Mouse (Mus musculus): Measurements from ENCODE around the gene Nup62. TPM values are rescaled to one million over a fixed set of nuclear protein-coding genes. Genes with fewer than 3 reads are reported as not detected.

The Nup62 gene
- polyA plus RNA-seq (2014; fragmentation: Nextera tagmentation; extraction: Ambion mirVana), result 65.8 and 68.9 TPM in 2 replicates

GRCm38 (mm10) chr7:44815721-44816469 lies at the start of gene Nup62, which contains the start of gene Il4i1:
Nup62 (plus strand) TSS chr7:44816088.
Il4i1 (plus strand) TSS chr7:44816387.
- DNase-seq, result peak; percentile 99
- WGBS, result under 1% methylated on average over 60 of the region's 62 CpGs
- Histone ChIP-seq H3K9ac (peak within 1 kb of the TSS; percentile 98), H3K4me1 (ENCODE audit: insufficient read depth) (peaks cover 14% of the 10 kb centered on the region), H3K9me3 (ENCODE audit: low read depth, low read length) (no peaks in the 10 kb centered on the region), H3K4me3 (ENCODE audit: low read depth, low read length) (peak within 1 kb of the TSS; percentile 88), H3K27me3 (ENCODE audit: insufficient read depth, low read length) (no peaks in the 10 kb centered on the region), H3K36me3 (ENCODE audit: insufficient read depth) (peaks cover 38% of the 10 kb centered on the region), H3K27ac (ENCODE audit: low read depth) (peak within 1 kb of the TSS; percentile 99), H3K4me2 (peak within 1 kb of the TSS; percentile 89)
- no peak for TF ChIP-seq CTCF (IDR thresholded peaks at IDR 0.05; ENCODE audit: low read depth)
- ATAC-seq (ENCODE audit: insufficient read depth), result peak; percentile 96

- WGBS, result 75% methylated on average over 5 of the region's 5 CpGs
- peaks cover 66% of the 10 kb centered on the region for H3K36me3 ChIP-seq (ENCODE audit: insufficient read depth)
- no peaks in the 10 kb centered on the region for H3K27me3 ChIP-seq (ENCODE audit: insufficient read depth, low read length)
- H3K4me1 ChIP-seq (ENCODE audit: insufficient read depth), result no peaks in the 10 kb centered on the region
- no peak overlapping the region for H3K9ac ChIP-seq
- ATAC-seq (ENCODE audit: insufficient read depth), result no peak
- H3K4me2 ChIP-seq, result no peak overlapping the region
- no peak overlapping the region for H3K27ac ChIP-seq (ENCODE audit: low read depth)
- no peaks in the 10 kb centered on the region for H3K9me3 ChIP-seq (ENCODE audit: low read depth, low read length)
- TF ChIP-seq CTCF (IDR thresholded peaks at IDR 0.05; ENCODE audit: low read depth), result no peak
- no peak overlapping the region for H3K4me3 ChIP-seq (ENCODE audit: low read depth, low read length)
- DNase-seq, result no peak
Measured at GRCm38 (mm10) chr7:44768129-44768528, 47.8 kb upstream of the Nup62 start.

GRCm38 (mm10) chr7:44770046-44770578 lies 45.8 kb upstream of the Nup62 start:
- no peaks in the 10 kb centered on the region for H3K9me3 ChIP-seq (ENCODE audit: low read depth, low read length)
- H3K36me3 ChIP-seq (ENCODE audit: insufficient read depth), result peaks cover 54% of the 10 kb centered on the region
- H3K4me3 ChIP-seq (ENCODE audit: low read depth, low read length), result no peak overlapping the region
- H3K9ac ChIP-seq, result no peak overlapping the region
- no peaks in the 10 kb centered on the region for H3K27me3 ChIP-seq (ENCODE audit: insufficient read depth, low read length)
- DNase-seq (peak; percentile 96), ATAC-seq (ENCODE audit: insufficient read depth) (peak; percentile 41; the same call in 1 of the 2 replicates)
- H3K4me1 ChIP-seq (ENCODE audit: insufficient read depth), result no peaks in the 10 kb centered on the region
- TF ChIP-seq CTCF (IDR thresholded peaks at IDR 0.05; ENCODE audit: low read depth), result peak; percentile 10; the same call in 1 of the 2 replicates
- H3K4me2 ChIP-seq, result no peak overlapping the region
- H3K27ac ChIP-seq (ENCODE audit: low read depth), result no peak overlapping the region
- WGBS, result 10% methylated on average over 6 of the region's 6 CpGs

GRCm38 (mm10) chr7:44772591-44773204 lies 43.2 kb upstream of the Nup62 start:
- DNase-seq, result no peak
- ATAC-seq (ENCODE audit: insufficient read depth), result no peak
- H3K36me3 ChIP-seq (ENCODE audit: insufficient read depth), result peaks cover 49% of the 10 kb centered on the region
- TF ChIP-seq CTCF (IDR thresholded peaks at IDR 0.05; ENCODE audit: low read depth), result no peak
- H3K27me3 ChIP-seq (ENCODE audit: insufficient read depth, low read length), result no peaks in the 10 kb centered on the region
- H3K9ac ChIP-seq, result no peak overlapping the region
- 87% methylated on average over 8 of the region's 8 CpGs for WGBS
- H3K4me3 ChIP-seq (ENCODE audit: low read depth, low read length), result no peak overlapping the region
- H3K4me1 ChIP-seq (ENCODE audit: insufficient read depth), result no peaks in the 10 kb centered on the region
- no peak overlapping the region for H3K27ac ChIP-seq (ENCODE audit: low read depth)
- H3K9me3 ChIP-seq (ENCODE audit: low read depth, low read length), result no peaks in the 10 kb centered on the region
- no peak overlapping the region for H3K4me2 ChIP-seq

GRCm38 (mm10) chr7:44776849-44777498 lies 38.9 kb upstream of the Nup62 start:
- 79% methylated on average over 9 of the region's 9 CpGs for WGBS
- no peak for ATAC-seq (ENCODE audit: insufficient read depth)
- no peak overlapping the region for H3K4me3 ChIP-seq (ENCODE audit: low read depth, low read length)
- no peak for DNase-seq
- H3K27me3 ChIP-seq (ENCODE audit: insufficient read depth, low read length), result no peaks in the 10 kb centered on the region
- H3K27ac ChIP-seq (ENCODE audit: low read depth), result no peak overlapping the region
- peaks cover 18% of the 10 kb centered on the region for H3K36me3 ChIP-seq (ENCODE audit: insufficient read depth)
- no peaks in the 10 kb centered on the region for H3K4me1 ChIP-seq (ENCODE audit: insufficient read depth)
- TF ChIP-seq CTCF (IDR thresholded peaks at IDR 0.05; ENCODE audit: low read depth), result no peak
- no peak overlapping the region for H3K4me2 ChIP-seq
- H3K9ac ChIP-seq, result no peak overlapping the region
- H3K9me3 ChIP-seq (ENCODE audit: low read depth, low read length), result no peaks in the 10 kb centered on the region

- Histone ChIP-seq H3K27ac (ENCODE audit: low read depth) (no peak overlapping the region), H3K4me1 (ENCODE audit: insufficient read depth) (no peaks in the 10 kb centered on the region), H3K27me3 (ENCODE audit: insufficient read depth, low read length) (no peaks in the 10 kb centered on the region), H3K4me3 (ENCODE audit: low read depth, low read length) (no peak overlapping the region), H3K4me2 (no peak overlapping the region), H3K9ac (no peak overlapping the region), H3K36me3 (ENCODE audit: insufficient read depth) (peaks cover 15% of the 10 kb centered on the region), H3K9me3 (ENCODE audit: low read depth, low read length) (no peaks in the 10 kb centered on the region)
- ATAC-seq (ENCODE audit: insufficient read depth), result no peak
- no peak for DNase-seq
- TF ChIP-seq CTCF (IDR thresholded peaks at IDR 0.05; ENCODE audit: low read depth), result no peak
- 79% methylated on average over 8 of the region's 8 CpGs for WGBS
Measured at GRCm38 (mm10) chr7:44780101-44780500, 35.8 kb upstream of the Nup62 start.

- no peak overlapping the region for H3K4me2 ChIP-seq
- H3K36me3 ChIP-seq (ENCODE audit: insufficient read depth), result no peaks in the 10 kb centered on the region
- WGBS, result 51% methylated on average over 3 of the region's 3 CpGs
- H3K27ac ChIP-seq (ENCODE audit: low read depth), result no peak overlapping the region
- ATAC-seq (ENCODE audit: insufficient read depth) (no peak), DNase-seq (no peak)
- H3K9me3 ChIP-seq (ENCODE audit: low read depth, low read length), result no peaks in the 10 kb centered on the region
- H3K4me1 ChIP-seq (ENCODE audit: insufficient read depth), result no peaks in the 10 kb centered on the region
- no peak overlapping the region for H3K9ac ChIP-seq
- TF ChIP-seq CTCF (IDR thresholded peaks at IDR 0.05; ENCODE audit: low read depth), result no peak
- no peak overlapping the region for H3K4me3 ChIP-seq (ENCODE audit: low read depth, low read length)
- H3K27me3 ChIP-seq (ENCODE audit: insufficient read depth, low read length), result no peaks in the 10 kb centered on the region
Measured at GRCm38 (mm10) chr7:44789531-44789930, 26.4 kb upstream of the Nup62 start.
